Mouse (Mus musculus) limb, embryonic 11.5 days (tissue): Measurements from ENCODE around the gene Tbxa2r. TPM values are rescaled to one million over a fixed set of nuclear protein-coding genes. Genes with fewer than 3 reads are reported as not detected.

Source experiments
- ATAC-seq: fragments of 200-750 bp; cut with Nextera tagmentation; 2 replicates; pipeline ENCODE4 v1.8.0; 2017; ENCODE audit warnings: low read depth; ENCODE audit not compliant: insufficient number of reproducible peaks, low FRiP score, low TSS enrichment
- DNase-seq: peaks from one replicate; pipeline ENCODE4 v3.0.0-alpha.2; 2015; ENCODE audit warnings: low spot score
- H3K27ac ChIP-seq: fragments of 300-500 bp; sonication (generic); replicated peaks from 2 replicates; pipeline ENCODE4 v1.5.1; 2014; ENCODE audit warnings: low read depth, mild to moderate bottlenecking, low read length
- H3K27me3 ChIP-seq: fragments of 300-500 bp; sonication (generic); 2 replicates; pipeline ENCODE4 v1.6.1; 2014; ENCODE audit warnings: mild to moderate bottlenecking, low read length, mixed read lengths; ENCODE audit not compliant: control insufficient read depth, insufficient read depth
- H3K36me3 ChIP-seq: fragments of 300-500 bp; sonication (generic); 2 replicates; pipeline ENCODE4 v1.6.1; 2014; ENCODE audit warnings: mild to moderate bottlenecking, low read length, moderate library complexity, mixed read lengths; ENCODE audit not compliant: control insufficient read depth, insufficient read depth
- H3K4me1 ChIP-seq: fragments of 300-500 bp; sonication (generic); 2 replicates; pipeline ENCODE4 v1.6.1; 2014; ENCODE audit warnings: low read length, mixed read lengths; ENCODE audit not compliant: control insufficient read depth, insufficient read depth
- H3K4me2 ChIP-seq: fragments of 300-500 bp; sonication (generic); 2 replicates; pipeline ENCODE4 v1.6.1; 2014; ENCODE audit warnings: low read depth, mild to moderate bottlenecking, moderate library complexity; ENCODE audit not compliant: severe bottlenecking
- H3K4me3 ChIP-seq: fragments of 300-500 bp; sonication (generic); 2 replicates; pipeline ENCODE4 v1.5.1; 2014; ENCODE audit warnings: low read depth, low read length
- H3K9ac ChIP-seq: fragments of 300-500 bp; sonication (generic); 2 replicates; pipeline ENCODE4 v1.6.1; 2014; ENCODE audit warnings: mild to moderate bottlenecking, low read length
- H3K9me3 ChIP-seq: fragments of 300-500 bp; sonication (generic); 2 replicates; pipeline ENCODE4 v1.6.1; 2016; ENCODE audit warnings: low read length; ENCODE audit not compliant: control insufficient read depth
- WGBS: fragments of 180-500 bp; shearing (Covaris S2); extraction: QIAGEN DNeasy Blood & Tissue Kit; methylation state at CpG from one replicate; pipeline ENCODE4 v1.1.7; 2014; 5-methylcytosine and 5-hydroxymethylcytosine counted together
- polyA plus RNA-seq: library from polyadenylated mRNA; unstranded; fragments of >200 nt; fragmentation: Nextera tagmentation; extraction: Ambion mirVana; gene quantifications from 2 replicates; pipeline ENCODE4 v1.2.1, GENCODE M21; 2014

The Tbxa2r gene
- polyA plus RNA-seq, 1 experiment from 2014 or later = 1.7 TPM

DNA sequence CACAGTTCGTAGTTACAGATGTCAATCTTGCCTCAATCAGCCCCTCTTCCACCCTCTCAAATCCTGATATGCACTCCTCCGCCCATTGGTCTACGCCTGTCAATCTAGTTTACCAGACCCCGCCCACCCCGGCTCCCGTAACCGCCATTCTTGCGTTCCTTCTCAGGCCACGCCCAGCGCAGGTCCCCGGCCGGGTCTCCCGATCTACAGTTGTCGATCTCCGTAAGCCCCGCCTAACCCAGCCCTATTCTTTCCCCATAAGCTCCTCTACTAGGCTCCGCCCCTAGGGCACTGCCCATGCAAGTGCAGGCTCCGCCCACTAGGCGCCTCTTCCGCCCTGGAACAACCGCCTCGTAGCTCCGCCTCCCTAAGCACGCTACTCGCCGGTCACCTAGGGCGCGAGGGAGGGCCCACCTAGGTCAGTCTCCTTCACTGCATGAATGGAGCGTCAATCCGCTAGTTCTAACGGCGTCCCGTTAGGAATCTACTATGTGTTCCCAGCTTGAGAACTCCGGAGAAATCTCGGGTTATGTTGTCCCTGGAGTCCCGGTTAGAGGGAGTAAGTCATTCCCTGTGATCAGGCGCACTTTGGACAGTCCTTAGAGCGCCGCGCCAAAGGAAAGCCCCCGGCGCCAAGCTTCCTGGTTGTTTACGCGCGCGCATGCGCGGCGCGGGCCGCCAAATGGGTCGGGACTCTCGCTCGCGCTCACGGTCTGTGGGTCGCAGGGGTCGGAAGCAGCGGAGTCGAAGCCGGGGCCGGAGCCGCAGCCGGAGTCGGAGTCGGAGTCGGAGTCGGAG lies 7.8 kb upstream of the Tbxa2r start, which contains the start of gene Cactin:
Cactin (plus strand) TSS at position 554 of the 798 bp plus-strand sequence.
- H3K9me3 ChIP-seq = no peaks in the 10 kb centered on the region
- peaks cover 33% of the 10 kb centered on the region for H3K36me3 ChIP-seq
- H3K27ac ChIP-seq = peak within 1 kb of the TSS; percentile 71
- H3K27me3 ChIP-seq = no peaks in the 10 kb centered on the region
- H3K4me2 ChIP-seq = peak within 1 kb of the TSS; percentile 71
- peak within 1 kb of the TSS; percentile 79 for H3K9ac ChIP-seq
- peak within 1 kb of the TSS; percentile 95 for H3K4me3 ChIP-seq
- WGBS = under 1% methylated on average over 68 of the region's 68 CpGs
- DNase-seq (peak; percentile 99), ATAC-seq (peak; percentile 91)
- H3K4me1 ChIP-seq = peaks cover 32% of the 10 kb centered on the region

DNA sequence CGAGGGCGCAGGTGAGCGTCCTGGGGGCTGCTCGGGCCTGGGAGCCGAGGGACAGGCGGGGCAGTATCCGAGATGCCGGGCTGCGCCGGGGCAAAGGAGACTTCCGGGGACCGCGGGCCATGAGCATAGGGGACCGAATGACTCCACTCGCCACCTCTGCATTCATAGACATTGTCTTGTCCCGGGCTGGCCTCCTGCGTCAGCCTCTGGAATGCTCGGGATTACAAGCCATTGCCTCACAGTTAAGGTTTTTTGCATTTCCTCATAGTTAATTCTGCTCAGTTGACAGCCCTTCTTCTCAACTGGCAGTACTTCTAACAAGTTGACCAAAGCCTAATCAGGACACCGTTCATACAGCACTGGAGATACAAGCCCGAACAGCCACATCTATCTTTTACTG lies 7.1 kb upstream of the Tbxa2r start:
- 3% methylated on average over 20 of the region's 20 CpGs for WGBS
- ATAC-seq = no peak

GRCm38 (mm10) chr10:81322444-81322843 lies 6.1 kb upstream of the Tbxa2r start:
- H3K27me3 ChIP-seq = no peaks in the 10 kb centered on the region
- WGBS = 93% methylated on average over 27 of the region's 27 CpGs
- H3K4me3 ChIP-seq = peak overlapping the region; percentile 95; the same call in 1 of the 2 replicates
- no peaks in the 10 kb centered on the region for H3K9me3 ChIP-seq
- H3K36me3 ChIP-seq = peaks cover 46% of the 10 kb centered on the region
- ATAC-seq = no peak
- H3K9ac ChIP-seq = no peak overlapping the region
- peaks cover 19% of the 10 kb centered on the region for H3K4me1 ChIP-seq
- H3K4me2 ChIP-seq = peak overlapping the region; percentile 71; the same call in 1 of the 2 replicates
- H3K27ac ChIP-seq = no peak overlapping the region
- no peak for DNase-seq

More for the DNA sequence above, 7.1 kb upstream of the Tbxa2r start:
- H3K36me3 ChIP-seq = peaks cover 39% of the 10 kb centered on the region
- no peaks in the 10 kb centered on the region for H3K27me3 ChIP-seq
- H3K4me1 ChIP-seq = peaks cover 29% of the 10 kb centered on the region
- peak overlapping the region; percentile 71 for H3K27ac ChIP-seq
- peak overlapping the region; percentile 95 for H3K4me3 ChIP-seq
- no peaks in the 10 kb centered on the region for H3K9me3 ChIP-seq
- peak overlapping the region; percentile 71 for H3K4me2 ChIP-seq
- peak overlapping the region; percentile 79 for H3K9ac ChIP-seq
- no peak for DNase-seq

- DNase-seq (no peak), ATAC-seq (no peak)
- Histone ChIP-seq H3K27ac (no peak overlapping the region), H3K4me2 (no peak overlapping the region), H3K9ac (no peak overlapping the region), H3K36me3 (peaks cover 43% of the 10 kb centered on the region), H3K4me3 (no peak overlapping the region), H3K27me3 (no peaks in the 10 kb centered on the region), H3K9me3 (no peaks in the 10 kb centered on the region), H3K4me1 (peaks cover 18% of the 10 kb centered on the region)
- 93% methylated on average over 23 of the region's 23 CpGs for WGBS
Observed at GRCm38 (mm10) chr10:81323141-81323775, 5.3 kb upstream of the Tbxa2r start.

GRCm38 (mm10) chr10:81323791-81324530 lies 4.6 kb upstream of the Tbxa2r start:
- no peak overlapping the region for H3K4me2 ChIP-seq
- H3K36me3 ChIP-seq = peaks cover 42% of the 10 kb centered on the region
- H3K4me3 ChIP-seq = no peak overlapping the region
- no peak for ATAC-seq
- peaks cover 15% of the 10 kb centered on the region for H3K4me1 ChIP-seq
- H3K9ac ChIP-seq = no peak overlapping the region
- DNase-seq = no peak
- WGBS = 93% methylated on average over 18 of the region's 18 CpGs
- H3K9me3 ChIP-seq = no peaks in the 10 kb centered on the region
- no peak overlapping the region for H3K27ac ChIP-seq
- H3K27me3 ChIP-seq = no peaks in the 10 kb centered on the region

- no peak overlapping the region for H3K4me2 ChIP-seq
- DNase-seq = no peak
- peaks cover 14% of the 10 kb centered on the region; the same call in 1 of the 2 replicates for H3K4me1 ChIP-seq
- no peak for ATAC-seq
- peaks cover 42% of the 10 kb centered on the region for H3K36me3 ChIP-seq
- 95% methylated on average over 21 of the region's 21 CpGs for WGBS
- H3K27ac ChIP-seq = no peak overlapping the region
- H3K9me3 ChIP-seq = no peaks in the 10 kb centered on the region
- H3K9ac ChIP-seq = no peak overlapping the region
- H3K27me3 ChIP-seq = no peaks in the 10 kb centered on the region
- no peak overlapping the region for H3K4me3 ChIP-seq
Observed at GRCm38 (mm10) chr10:81325176-81325575, 3.4 kb upstream of the Tbxa2r start.

DNA sequence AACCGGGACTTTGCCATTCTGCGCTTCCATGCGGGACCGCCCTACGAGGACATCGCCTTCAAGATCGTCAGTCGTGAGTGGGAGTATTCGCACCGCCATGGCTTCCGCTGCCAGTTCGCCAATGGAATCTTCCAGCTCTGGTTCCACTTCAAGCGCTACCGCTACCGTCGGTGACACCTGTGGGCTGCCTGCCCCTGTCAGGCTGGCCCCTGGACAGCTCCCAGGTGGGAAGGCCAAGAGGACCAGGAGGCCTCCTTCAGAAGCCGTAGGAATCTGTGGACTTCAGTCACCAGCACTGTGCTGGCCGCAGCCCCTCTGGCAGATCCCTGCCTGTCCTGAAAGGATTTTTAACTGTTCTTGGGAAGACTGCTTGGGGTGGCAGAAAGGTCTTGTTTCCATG lies 2.8 kb upstream of the Tbxa2r start:
- Histone ChIP-seq H3K4me2 (no peak overlapping the region), H3K27me3 (no peaks in the 10 kb centered on the region), H3K4me1 (peaks cover 14% of the 10 kb centered on the region; the same call in 1 of the 2 replicates), H3K27ac (no peak overlapping the region), H3K9me3 (no peaks in the 10 kb centered on the region), H3K9ac (no peak overlapping the region), H3K4me3 (no peak overlapping the region), H3K36me3 (peaks cover 42% of the 10 kb centered on the region)
- 96% methylated on average over 18 of the region's 18 CpGs for WGBS
- ATAC-seq = no peak
- no peak for DNase-seq

DNA sequence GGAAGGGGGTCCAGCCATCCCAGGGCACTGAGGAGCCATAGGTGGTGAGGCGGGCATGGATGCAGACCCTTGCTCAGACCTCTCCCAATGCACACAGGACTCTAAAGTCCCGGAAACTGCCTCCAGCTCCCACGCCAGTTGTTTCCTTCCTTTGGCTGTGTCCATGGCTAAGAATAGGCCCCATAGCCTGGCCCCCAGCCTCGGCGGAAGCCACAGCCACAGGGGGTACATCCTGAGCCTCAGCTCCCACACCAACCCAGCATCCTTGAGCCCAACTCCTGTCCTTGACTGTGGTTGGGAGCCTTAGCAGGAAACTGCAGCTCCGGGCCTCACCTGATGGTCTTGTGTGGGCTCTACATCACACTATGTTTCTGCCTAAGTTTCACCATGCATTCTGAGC lies 1.7 kb upstream of the Tbxa2r start:
- ATAC-seq = no peak

More for the DNA sequence above, 1.7 kb upstream of the Tbxa2r start:
- Histone ChIP-seq H3K27me3 (peaks cover 4% of the 10 kb centered on the region; the same call in 1 of the 2 replicates), H3K4me1 (peaks cover 12% of the 10 kb centered on the region; the same call in 1 of the 2 replicates), H3K9me3 (no peaks in the 10 kb centered on the region), H3K4me3 (no peak overlapping the region), H3K36me3 (peaks cover 42% of the 10 kb centered on the region), H3K27ac (no peak overlapping the region), H3K4me2 (no peak overlapping the region), H3K9ac (no peak overlapping the region)
- no peak for DNase-seq
- WGBS = 81% methylated on average over 6 of the region's 6 CpGs
